Mouse (Mus musculus): ENCODE data around the gene Nt5c. TPM values are rescaled to one million over a fixed set of nuclear protein-coding genes. Genes with fewer than 3 reads are reported as not detected.

The Nt5c gene
- total RNA-seq, 1 experiment = 50.5 TPM

- no peak overlapping the region for H3K27ac ChIP-seq (ENCODE audit: insufficient read depth, low read depth, low read length, poor library complexity, severe bottlenecking)
- no peak for DNase-seq (ENCODE audit: low read depth, low spot score)
- peaks cover 9% of the 10 kb centered on the region; the same call in 1 of the 2 replicates for H3K36me3 ChIP-seq (ENCODE audit: control insufficient read depth, insufficient read depth, low read length, poor library complexity, severe bottlenecking)
- H3K4me1 ChIP-seq (ENCODE audit: control insufficient read depth in 2 of 2, insufficient read depth in 2 of 2, low read length in 2 of 2, poor library complexity in 1 of 2) = peaks cover 0 to 9% of the 10 kb centered on the region in 2 experiments; a peak in 2 of 4 replicates
- TF ChIP-seq HCFC1 (IDR thresholded peaks at IDR 0.05; ENCODE audit: borderline replicate concordance, insufficient read depth, low read length) = no peak
- TF ChIP-seq ZNF384 (IDR thresholded peaks at IDR 0.05; ENCODE audit: low read depth, low read length) = no peak
- no peak for TF ChIP-seq MAFK (IDR thresholded peaks at IDR 0.05; ENCODE audit: insufficient read depth, low read depth, low read length)
- no peak for TF ChIP-seq CHD2 (IDR thresholded peaks at IDR 0.05; ENCODE audit: low read depth, low read length)
- no peak for TF ChIP-seq ZC3H11A (IDR thresholded peaks at IDR 0.05; ENCODE audit: borderline replicate concordance, low read depth, low read length)
- no peaks in the 10 kb centered on the region for H3K9me3 ChIP-seq (ENCODE audit: control insufficient read depth, insufficient read depth, low read depth, low read length)
- in situ Hi-C loops (cut with MboI; ENCODE audit: low sequenced_read_pairs in 2 of 2, unreplicated experiment in 2 of 2) = no loop called here
- H3K4me3 ChIP-seq (ENCODE audit: insufficient read depth in 1 of 2, low read depth in 1 of 2, low read length in 2 of 2, poor library complexity in 1 of 2, severe bottlenecking in 1 of 2) = peak overlapping the region; percentile 80 to 81
- peak overlapping the region; percentile 72 for H3K9ac ChIP-seq (ENCODE audit: insufficient read depth, low read depth, low read length, poor library complexity, severe bottlenecking)
These were observed 964 bp downstream of the Nt5c start for GRCm38 (mm10) chr11:115490441-115491355.

DNA sequence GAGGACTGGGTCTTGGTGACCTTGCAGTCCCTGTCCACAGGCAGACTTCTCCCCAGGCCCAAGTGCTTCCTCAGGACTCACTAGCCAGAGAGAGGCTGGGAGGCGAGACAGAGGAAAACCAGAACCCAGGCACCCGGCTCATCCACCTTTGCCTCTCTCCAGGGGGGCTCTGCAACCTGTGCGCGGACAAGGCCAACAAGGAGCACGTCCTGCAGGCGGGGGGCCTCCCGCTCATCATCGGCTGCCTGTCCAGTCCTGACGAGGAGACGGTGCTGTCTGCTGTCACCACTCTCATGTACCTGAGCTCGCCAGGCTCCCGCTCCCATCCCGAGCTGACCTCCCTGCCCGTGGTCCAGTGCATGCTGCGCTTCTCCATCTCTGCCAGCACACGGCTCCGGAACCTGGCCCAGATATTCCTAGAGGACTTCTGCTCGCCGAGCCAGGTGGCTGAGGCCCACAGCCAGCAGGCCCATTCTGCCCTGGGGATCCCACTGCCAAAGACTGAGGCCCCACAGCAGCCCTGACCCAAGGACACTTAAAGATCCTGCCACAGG lies 3.0 kb downstream of the Nt5c start:
- H3K27ac ChIP-seq (ENCODE audit: insufficient read depth, low read depth, low read length, poor library complexity, severe bottlenecking) = no peak overlapping the region
- peaks cover 9% of the 10 kb centered on the region; the same call in 1 of the 2 replicates for H3K36me3 ChIP-seq (ENCODE audit: control insufficient read depth, insufficient read depth, low read length, poor library complexity, severe bottlenecking)
- H3K9me3 ChIP-seq (ENCODE audit: control insufficient read depth, insufficient read depth, low read depth, low read length) = no peaks in the 10 kb centered on the region
- in situ Hi-C loops (cut with MboI; ENCODE audit: low sequenced_read_pairs in 2 of 2, unreplicated experiment in 2 of 2) = no loop called here
- H3K9ac ChIP-seq (ENCODE audit: insufficient read depth, low read depth, low read length, poor library complexity, severe bottlenecking) = no peak overlapping the region
- DNase-seq (ENCODE audit: low read depth, low spot score) = no peak
- H3K4me1 ChIP-seq (ENCODE audit: control insufficient read depth in 2 of 2, insufficient read depth in 2 of 2, low read length in 2 of 2, poor library complexity in 1 of 2) = peaks cover 0 to 12% of the 10 kb centered on the region in 2 experiments; a peak in 2 of 4 replicates
- TF ChIP-seq ZNF384 (IDR thresholded peaks at IDR 0.05; ENCODE audit: low read depth, low read length) (no peak), CHD2 (IDR thresholded peaks at IDR 0.05; ENCODE audit: low read depth, low read length) (no peak), MAFK (IDR thresholded peaks at IDR 0.05; ENCODE audit: insufficient read depth, low read depth, low read length) (no peak), ZC3H11A (IDR thresholded peaks at IDR 0.05; ENCODE audit: borderline replicate concordance, low read depth, low read length) (no peak), HCFC1 (IDR thresholded peaks at IDR 0.05; ENCODE audit: borderline replicate concordance, insufficient read depth, low read length) (no peak)
- H3K4me3 ChIP-seq (ENCODE audit: insufficient read depth in 1 of 2, low read depth in 1 of 2, low read length in 2 of 2, poor library complexity in 1 of 2, severe bottlenecking in 1 of 2) = no peak overlapping the region

GRCm38 (mm10) chr11:115485155-115485554 lies 6.5 kb downstream of the Nt5c start:
- Histone ChIP-seq H3K36me3 (ENCODE audit: control insufficient read depth, insufficient read depth, low read length, poor library complexity, severe bottlenecking) (peaks cover 9% of the 10 kb centered on the region; the same call in 1 of the 2 replicates), H3K4me3 (ENCODE audit: insufficient read depth in 1 of 2, low read depth in 1 of 2, low read length in 2 of 2, poor library complexity in 1 of 2, severe bottlenecking in 1 of 2) (no peak overlapping the region), H3K4me1 (ENCODE audit: control insufficient read depth in 2 of 2, insufficient read depth in 2 of 2, low read length in 2 of 2, poor library complexity in 1 of 2) (peaks cover 0 to 4% of the 10 kb centered on the region in 2 experiments; a peak in 1 of 4 replicates), H3K9me3 (ENCODE audit: control insufficient read depth, insufficient read depth, low read depth, low read length) (no peaks in the 10 kb centered on the region), H3K27ac (ENCODE audit: insufficient read depth, low read depth, low read length, poor library complexity, severe bottlenecking) (peak overlapping the region; percentile 8; the same call in 1 of the 2 replicates), H3K9ac (ENCODE audit: insufficient read depth, low read depth, low read length, poor library complexity, severe bottlenecking) (no peak overlapping the region)
- DNase-seq (ENCODE audit: low read depth, low spot score) = peak; percentile 40
- in situ Hi-C loops (cut with MboI; ENCODE audit: low sequenced_read_pairs in 2 of 2, unreplicated experiment in 2 of 2) = no loop called here
- TF ChIP-seq MAFK (IDR thresholded peaks at IDR 0.05; ENCODE audit: insufficient read depth, low read depth, low read length) (no peak), ZC3H11A (IDR thresholded peaks at IDR 0.05; ENCODE audit: borderline replicate concordance, low read depth, low read length) (no peak), HCFC1 (IDR thresholded peaks at IDR 0.05; ENCODE audit: borderline replicate concordance, insufficient read depth, low read length) (no peak), CHD2 (IDR thresholded peaks at IDR 0.05; ENCODE audit: low read depth, low read length) (no peak), ZNF384 (IDR thresholded peaks at IDR 0.05; ENCODE audit: low read depth, low read length) (no peak)

DNA sequence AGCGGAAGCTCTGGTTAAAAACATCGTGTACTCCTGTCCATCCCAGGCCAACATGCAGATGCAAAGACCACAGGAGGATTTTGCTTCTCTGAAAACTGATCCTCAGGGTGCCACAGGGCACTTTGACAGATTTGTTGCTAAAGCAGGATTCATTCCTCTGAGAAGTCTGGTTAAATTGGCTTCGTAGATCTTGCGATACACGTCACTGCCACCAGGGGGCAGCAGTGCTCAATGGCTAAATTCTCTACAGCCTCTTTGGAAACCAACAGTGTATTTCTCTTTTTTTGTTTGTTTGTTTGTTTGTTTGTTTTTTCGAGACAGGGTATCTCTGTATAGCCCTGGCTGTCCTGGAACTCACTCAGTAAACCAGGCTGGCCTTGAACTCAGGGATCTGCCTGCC lies 7.9 kb downstream of the Nt5c start:
- Histone ChIP-seq H3K27ac (ENCODE audit: insufficient read depth, low read depth, low read length, poor library complexity, severe bottlenecking) (no peak overlapping the region), H3K9me3 (ENCODE audit: control insufficient read depth, insufficient read depth, low read depth, low read length) (no peaks in the 10 kb centered on the region), H3K4me3 (ENCODE audit: insufficient read depth in 1 of 2, low read depth in 1 of 2, low read length in 2 of 2, poor library complexity in 1 of 2, severe bottlenecking in 1 of 2) (no peak overlapping the region), H3K36me3 (ENCODE audit: control insufficient read depth, insufficient read depth, low read length, poor library complexity, severe bottlenecking) (no peaks in the 10 kb centered on the region), H3K4me1 (ENCODE audit: control insufficient read depth in 2 of 2, insufficient read depth in 2 of 2, low read length in 2 of 2, poor library complexity in 1 of 2) (peaks cover 0 to 4% of the 10 kb centered on the region in 2 experiments; a peak in 1 of 4 replicates), H3K9ac (ENCODE audit: insufficient read depth, low read depth, low read length, poor library complexity, severe bottlenecking) (no peak overlapping the region)
- in situ Hi-C loops (cut with MboI; ENCODE audit: low sequenced_read_pairs in 2 of 2, unreplicated experiment in 2 of 2) = no loop called here
- peak; percentile 68 for DNase-seq (ENCODE audit: low read depth, low spot score)
- no peak for TF ChIP-seq HCFC1 (IDR thresholded peaks at IDR 0.05; ENCODE audit: borderline replicate concordance, insufficient read depth, low read length)
- TF ChIP-seq ZNF384 (IDR thresholded peaks at IDR 0.05; ENCODE audit: low read depth, low read length) = no peak
- TF ChIP-seq CHD2 (IDR thresholded peaks at IDR 0.05; ENCODE audit: low read depth, low read length) = no peak
- TF ChIP-seq ZC3H11A (IDR thresholded peaks at IDR 0.05; ENCODE audit: borderline replicate concordance, low read depth, low read length) = no peak
- TF ChIP-seq MAFK (IDR thresholded peaks at IDR 0.05; ENCODE audit: insufficient read depth, low read depth, low read length) = no peak

Measured in ES-E14 (cell line).